Mouse (Mus musculus) left cerebral cortex, postnatal 25 days (tissue): ENCODE results near the gene Cyp4x1. TPM values are rescaled to one million over a fixed set of nuclear protein-coding genes. Genes with fewer than 3 reads are reported as not detected.

Experiments
- DNase-seq, 2 experiments: peaks; one replicate each; pipeline ENCODE4 v3.0.0; 2022; ENCODE audit warnings: low spot score in 2 of 2, mixed read lengths in 1 of 2
- intact Hi-C: fragments of 180-260 bp; cut with DNase I; formaldehyde crosslinking; loops from one replicate; pipeline ENCODE4 v1.15.1; 2025
- total RNA-seq, 2 experiments: library from RNA; stranded (reverse); gene quantifications; 2 replicates each; pipeline ENCODE4 v1.2.3; 2021

Cyp4x1 gene
- total RNA-seq, 2 experiments from 2014 or later, result 11.6 to 13.8 TPM

GRCm38 (mm10) chr4:115060753-115061152 is 73.3 kb downstream of the Cyp4x1 start:
- intact Hi-C loops, result no loop called here
- DNase-seq, result no peak

DNA sequence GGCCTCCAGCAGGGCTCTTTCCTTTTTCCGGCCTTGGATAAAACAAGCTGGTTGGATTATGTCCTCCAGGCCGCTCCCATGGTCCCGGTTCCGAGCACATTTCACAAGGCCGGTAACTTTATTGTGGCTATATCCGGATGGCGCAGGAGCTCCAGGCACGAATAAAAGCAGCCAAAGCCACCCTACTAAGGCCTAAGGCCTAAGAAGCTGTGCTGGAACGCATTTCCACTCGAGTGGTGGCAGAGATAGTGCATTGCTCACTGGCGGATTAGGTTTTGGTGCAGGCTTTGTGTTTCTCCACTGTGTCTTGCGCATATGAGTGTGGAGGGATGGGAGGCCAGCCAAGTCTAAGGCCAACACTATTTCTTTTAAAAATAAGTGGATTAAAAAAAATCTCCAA is 74.2 kb downstream of the Cyp4x1 start:
- DNase-seq, result no peak
- intact Hi-C loops, result loop anchor here (2.0 kb wide), 1 partner anchor 877 kb away; no protein-coding TSS in a partner anchor

DNA sequence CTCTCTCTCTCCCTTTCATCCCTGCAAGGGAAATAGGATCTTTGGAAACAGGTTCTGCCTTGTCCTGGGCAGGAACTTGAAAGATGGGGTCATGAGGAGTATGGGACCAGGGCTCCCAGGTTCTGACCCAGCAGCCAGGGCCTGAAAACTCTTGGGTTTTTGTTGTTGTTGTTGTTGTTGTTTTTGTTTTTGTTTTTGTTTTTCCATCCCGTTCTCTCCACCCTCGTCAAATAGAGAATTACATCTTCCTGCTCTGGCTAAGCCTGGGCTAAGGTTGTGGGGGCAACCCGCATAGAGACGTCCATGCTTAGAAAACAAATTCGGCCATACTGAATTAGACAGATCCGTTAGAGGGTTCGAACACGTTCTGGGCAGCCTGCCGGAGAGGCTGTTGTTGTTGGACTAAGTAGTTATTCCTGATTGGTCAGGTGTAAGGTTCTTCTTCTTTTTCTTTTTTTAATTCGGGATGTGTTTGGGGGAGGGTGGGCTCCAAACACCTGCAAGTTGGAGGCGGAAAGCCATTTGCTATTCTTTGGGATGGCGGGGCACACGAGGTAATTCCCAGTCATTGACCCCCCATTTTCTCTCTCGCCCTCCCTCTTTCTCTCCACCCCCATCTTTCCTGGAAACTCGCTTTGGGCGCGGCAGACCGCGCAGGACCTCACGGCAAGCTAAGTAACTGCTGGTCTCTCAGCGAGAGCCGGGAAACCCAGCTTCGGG is 75.0 kb downstream of the Cyp4x1 start:
- intact Hi-C loops, result loop anchor here (2.0 kb wide), 1 partner anchor 878 kb away; no protein-coding TSS in a partner anchor
- DNase-seq, result no peak

DNA sequence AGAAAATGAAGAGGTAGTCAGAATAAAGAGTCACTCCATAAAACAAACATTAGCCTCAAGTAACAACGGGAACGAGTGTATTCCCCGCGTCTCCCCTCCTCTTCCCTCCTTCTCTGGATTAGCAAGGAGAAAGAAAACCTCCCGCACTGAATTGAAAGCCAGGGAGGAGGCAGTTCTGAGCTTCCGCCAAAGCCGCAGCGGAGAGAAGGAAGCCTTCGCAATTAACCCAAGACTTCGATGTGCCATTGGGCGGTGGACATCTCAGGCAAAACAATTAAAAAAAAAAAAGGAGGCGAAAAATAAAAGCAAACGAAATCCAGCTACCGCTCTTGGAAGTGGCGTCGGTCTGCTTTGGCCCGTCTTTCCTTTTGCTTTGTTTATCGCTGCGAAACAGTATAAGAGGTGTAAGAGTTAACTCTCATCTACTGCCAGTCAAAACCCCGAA is 75.7 kb downstream of the Cyp4x1 start:
- intact Hi-C loops, result loop anchor here (2.0 kb wide), 1 partner anchor 878 kb away; no protein-coding TSS in a partner anchor

DNA sequence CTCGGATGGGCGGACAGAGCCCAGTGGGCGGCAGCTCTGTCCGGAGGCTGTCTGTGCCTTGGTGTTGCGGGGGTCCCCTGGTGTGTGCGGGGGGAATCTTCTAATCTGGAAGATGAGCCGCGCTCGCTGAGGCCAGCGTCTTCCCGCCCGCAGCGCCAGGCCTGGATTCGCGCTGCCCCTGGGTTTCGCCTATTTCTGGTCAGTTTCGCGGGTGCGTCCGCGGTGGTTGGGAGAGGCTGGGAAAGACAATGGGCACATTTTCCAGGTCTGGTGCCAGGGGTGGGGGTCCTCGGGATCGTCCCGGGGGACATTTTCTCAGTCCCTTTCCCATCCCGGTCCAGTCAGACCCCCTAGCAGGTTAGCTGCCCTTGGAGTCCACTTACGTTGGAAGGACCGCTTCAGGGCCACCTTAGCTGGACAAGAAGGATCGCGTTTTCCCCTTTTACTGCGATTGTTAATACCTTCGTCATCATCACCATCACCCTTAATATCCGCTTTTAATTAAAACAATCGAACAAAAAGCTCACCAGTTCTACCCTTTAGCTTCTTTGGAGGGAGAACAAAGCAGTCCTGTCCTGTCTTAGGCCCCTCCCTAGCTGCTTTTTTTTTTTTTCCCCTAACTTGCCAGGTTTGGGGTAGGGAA is 76.3 kb downstream of the Cyp4x1 start:
- no peak for DNase-seq
- intact Hi-C loops, result loop anchor here (2.0 kb wide), 2 partner anchors 157 to 879 kb away; no protein-coding TSS in a partner anchor

More for the DNA sequence above, 75.7 kb downstream of the Cyp4x1 start:
- peak in 1 of 2 experiments; percentile 13 for DNase-seq

DNA sequence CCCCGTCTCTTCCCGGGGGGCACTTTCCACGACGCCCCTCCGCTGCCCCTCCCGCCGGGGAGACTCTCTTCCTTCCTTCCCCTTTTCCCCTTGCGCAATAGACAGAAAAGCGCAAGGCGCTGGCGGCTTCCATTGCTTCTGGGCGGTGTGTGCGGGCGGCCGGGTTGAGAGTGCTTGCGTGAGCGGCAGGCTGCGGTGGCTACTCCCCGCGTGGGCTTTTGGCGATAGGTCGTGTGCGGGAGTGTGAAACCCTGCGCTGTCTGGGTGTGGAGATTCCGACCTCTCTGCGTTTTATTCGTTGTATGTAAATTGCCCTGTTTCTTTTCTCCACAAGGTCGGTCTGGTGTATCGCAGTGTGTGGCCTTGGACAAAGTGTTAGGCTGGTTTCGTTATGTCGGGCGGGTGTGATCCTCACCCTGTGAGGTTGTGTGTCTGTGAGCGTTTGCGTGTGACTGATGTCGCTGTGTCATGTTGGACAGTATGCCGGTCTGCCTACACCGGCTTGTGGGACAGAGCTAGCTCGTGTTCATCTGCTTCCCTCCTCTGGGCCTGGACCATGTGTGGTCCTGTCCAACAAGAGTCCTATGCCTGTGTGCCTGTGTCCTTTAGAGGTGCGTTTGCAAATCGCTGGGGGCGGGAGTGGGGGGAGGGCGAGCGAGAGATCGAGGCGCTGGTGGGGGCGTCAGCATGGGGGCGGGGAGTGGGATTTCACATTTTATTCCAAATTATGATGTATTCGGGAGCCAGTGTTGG is 77.0 kb downstream of the Cyp4x1 start:
- intact Hi-C loops, result loop anchor here (2.0 kb wide), 1 partner anchor 156 kb away; no protein-coding TSS in a partner anchor
- peak; percentile 33 to 60 for DNase-seq

DNA sequence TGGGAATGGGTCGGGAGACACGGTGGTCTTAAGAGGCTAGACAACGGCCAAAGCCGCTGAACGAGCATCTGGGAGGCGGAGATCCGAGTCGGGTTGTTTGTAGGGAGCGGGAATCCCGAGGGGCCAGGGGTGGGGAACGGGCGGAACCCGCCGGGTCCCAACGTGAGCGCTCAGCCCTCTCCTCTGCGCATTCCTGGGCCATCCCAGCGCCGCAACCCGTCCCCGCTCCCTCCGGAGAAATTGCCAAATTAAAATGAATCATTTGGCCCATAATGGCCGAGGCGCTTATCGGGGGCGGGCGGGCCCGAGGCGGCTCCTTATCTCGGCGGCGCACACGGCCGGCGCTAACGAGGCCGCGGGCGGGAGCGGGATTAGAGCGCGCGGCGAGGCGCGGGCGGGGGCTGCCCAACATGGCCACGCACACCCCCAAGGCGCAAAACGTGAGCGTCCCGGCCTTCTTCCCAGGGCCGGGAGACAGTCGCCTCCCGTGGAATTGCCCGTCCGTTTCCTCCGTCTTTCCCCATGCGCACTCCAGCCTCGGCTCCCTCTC is 77.6 kb downstream of the Cyp4x1 start, which contains the start of gene Tal1:
TSS of gene Tal1 (plus strand) at position 56 of the 550 bp plus-strand sequence.
- intact Hi-C loops, result loop anchor here (2.0 kb wide), 1 partner anchor 156 kb away; no protein-coding TSS in a partner anchor
- no peak for DNase-seq

Other genes starting within 250 kb of the Cyp4x1 start
- gene Foxd2, start 225.4 kb downstream of the Cyp4x1 start, total RNA-seq, result under 1 TPM; 0.48 to 0.57 TPM
- not detected for gene Foxe3, start 208.3 kb downstream of the Cyp4x1 start, total RNA-seq
- gene Cmpk1, start 147.0 kb downstream of the Cyp4x1 start, total RNA-seq, result 10 to 100 TPM; 81.5 to 91.3 TPM
- gene Stil, start 134.1 kb downstream of the Cyp4x1 start, total RNA-seq, result under 1 TPM; 0.41 to 0.60 TPM
- gene Tal1, start 77.9 kb downstream of the Cyp4x1 start, total RNA-seq, result 1 to 10 TPM; 1.2 to 1.5 TPM
- gene Pdzk1ip1, start 45.6 kb downstream of the Cyp4x1 start, total RNA-seq, result 1 to 10 TPM in 1 of 2 experiments, under 1 TPM in 1; 0.71 to 1.1 TPM
- gene Cyp4a29, start 107.8 kb upstream of the Cyp4x1 start, total RNA-seq, result not detected
- gene Cyp4a12a, start 164.8 kb upstream of the Cyp4x1 start, total RNA-seq, result not detected